13 mouse cellular contexts compared by ENCODE assay signal in the genomic region with DNA sequence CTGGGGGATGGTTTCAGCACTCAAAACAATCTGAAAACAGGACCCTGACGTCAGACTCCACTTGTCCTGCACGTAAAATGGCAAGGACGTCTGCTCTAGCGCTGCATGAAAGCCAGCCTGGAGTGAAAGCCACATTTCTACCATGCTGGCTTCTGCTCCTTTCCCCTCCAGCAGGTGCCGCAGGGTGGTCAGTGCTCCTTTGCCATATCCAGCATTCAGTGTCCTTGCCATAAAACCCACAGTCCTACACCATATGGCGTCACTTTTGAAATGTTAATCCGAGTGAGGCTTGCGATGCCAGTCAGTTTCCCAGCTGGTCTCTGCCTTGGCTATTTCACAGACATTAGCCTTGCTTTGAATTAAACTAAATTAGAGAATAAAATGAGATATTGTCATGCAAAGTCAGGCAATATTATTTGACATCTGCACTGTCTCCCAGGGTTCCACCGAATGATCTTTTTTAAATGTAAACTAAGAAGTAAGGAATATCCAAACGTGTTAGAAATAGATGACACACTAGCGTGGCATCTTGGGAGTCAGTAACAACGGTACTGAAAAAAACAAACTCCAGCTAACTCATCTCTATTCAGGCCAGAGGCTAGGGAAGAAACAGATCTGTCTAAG.
DNase-seq lines count a peak whose midpoint lies in the region; ATAC-seq lines count a peak whose summit lies in the region.
"Had no signal": no experiment of that assay in that cellular context is flagged by ENCODE, and none has a peak within 500 bp of the region (broad histone marks: within the 10 kb centered on the region; RNA-seq: fewer than 3 reads in every experiment).

No protein-coding gene starts in this region.

- WGBS in neural tube, embryonic 11.5 days, result 27% methylated on average over 12 of the region's 12 CpGs
- WGBS in embryonic facial prominence, embryonic 10.5 days, result 66% methylated on average over 12 of the region's 12 CpGs
- WGBS in hindbrain, embryonic 16.5 days, result 10% methylated on average over 12 of the region's 12 CpGs

- ATAC-seq in neural tube, embryonic 11.5 days (ENCODE audit: insufficient read depth, low FRiP score, low TSS enrichment), result peak; percentile 92
- ATAC-seq in hindbrain, embryonic 16.5 days, result peak; percentile 90
- ATAC-seq in granulocyte monocyte progenitor cell, adult 5-6 weeks (replicated peaks; ENCODE audit: poor library complexity, severe bottlenecking), result no peak
- ATAC-seq: CD4-positive, CD25-positive, alpha-beta regulatory T cell, adult 4 months had no signal

- no peaks in the 10 kb centered on the region for H3K27me3 ChIP-seq in neural tube, embryonic 11.5 days (ENCODE audit: control insufficient read depth, insufficient read depth, low read length)
- H3K27me3 ChIP-seq in embryonic facial prominence, embryonic 10.5 days (replicated peaks; ENCODE audit: low read depth, poor library complexity, severe bottlenecking), result no peaks in the 10 kb centered on the region
- H3K27me3 ChIP-seq in hindbrain, embryonic 16.5 days (replicated peaks; ENCODE audit: control insufficient read depth, insufficient read depth, low read length), result no peaks in the 10 kb centered on the region
- H3K27me3 ChIP-seq: heart, embryonic 15.5 days; liver, embryonic 13.5 days had no signal

- DNase-seq in neural tube, embryonic 11.5 days (ENCODE audit: low spot score), result peak; percentile 63
- DNase-seq in neural tube, embryonic 10.5 days (ENCODE audit: extremely low spot score, low spot score), result no peak
- no peak for DNase-seq in embryonic facial prominence, embryonic 10.5 days (ENCODE audit: low spot score)
- DNase-seq in urinary bladder, postnatal 10 days (ENCODE audit: low spot score), result no peak
- no peak for DNase-seq in heart, adult 18-20 months
- no peak for DNase-seq in right cerebral cortex, adult 18-20 months
- DNase-seq: kidney, adult 9 months; liver, embryonic 13.5 days had no signal

- no peak overlapping the region for H3K9ac ChIP-seq in neural tube, embryonic 11.5 days (ENCODE audit: low read length)
- H3K9ac ChIP-seq in hindbrain, embryonic 16.5 days (ENCODE audit: low read depth, low read length), result peak overlapping the region; percentile 22; the same call in 1 of the 2 replicates
- H3K9ac ChIP-seq: heart, embryonic 15.5 days; liver, embryonic 13.5 days had no signal

- H3K4me1 ChIP-seq in neural tube, embryonic 11.5 days (ENCODE audit: control insufficient read depth, insufficient read depth, low read length), result no peaks in the 10 kb centered on the region; the same call in 1 of the 2 replicates
- peaks cover 8% of the 10 kb centered on the region for H3K4me1 ChIP-seq in embryonic facial prominence, embryonic 10.5 days
- peaks cover 9% of the 10 kb centered on the region; the same call in 1 of the 2 replicates for H3K4me1 ChIP-seq in hindbrain, embryonic 16.5 days (ENCODE audit: control insufficient read depth, insufficient read depth, low read depth, low read length)
- H3K4me1 ChIP-seq: heart, embryonic 15.5 days; liver, embryonic 13.5 days had no signal

- H3K36me3 ChIP-seq in neural tube, embryonic 11.5 days (ENCODE audit: control insufficient read depth, insufficient read depth, low read length), result no peaks in the 10 kb centered on the region
- H3K36me3 ChIP-seq in embryonic facial prominence, embryonic 10.5 days (replicated peaks), result no peaks in the 10 kb centered on the region
- no peaks in the 10 kb centered on the region for H3K36me3 ChIP-seq in hindbrain, embryonic 16.5 days (ENCODE audit: control insufficient read depth, insufficient read depth, low read length)
- H3K36me3 ChIP-seq: heart, embryonic 15.5 days; liver, embryonic 13.5 days had no signal

- H3K27ac ChIP-seq in neural tube, embryonic 11.5 days (ENCODE audit: low read depth, low read length), result 0 out of 2 replicates have a peak overlapping the region, but pooled peaks have one; percentile 42
- H3K27ac ChIP-seq in embryonic facial prominence, embryonic 10.5 days (replicated peaks), result 0 out of 2 replicates have a peak overlapping the region, but pooled peaks have one; percentile 30
- no peak overlapping the region for H3K27ac ChIP-seq in hindbrain, embryonic 16.5 days (ENCODE audit: low read depth, low read length)
- H3K27ac ChIP-seq: heart, embryonic 15.5 days; left cerebral cortex, adult 2 months; liver, embryonic 13.5 days had no signal

- H3K9me3 ChIP-seq in neural tube, embryonic 11.5 days (ENCODE audit: control insufficient read depth, low read length), result no peaks in the 10 kb centered on the region
- H3K9me3 ChIP-seq in embryonic facial prominence, embryonic 10.5 days, result no peaks in the 10 kb centered on the region
- H3K9me3 ChIP-seq in hindbrain, embryonic 16.5 days (ENCODE audit: control insufficient read depth, low read length), result no peaks in the 10 kb centered on the region
- H3K9me3 ChIP-seq: heart, embryonic 15.5 days; liver, embryonic 13.5 days had no signal

- no peak overlapping the region for H3K4me2 ChIP-seq in neural tube, embryonic 11.5 days (ENCODE audit: low read depth)
- H3K4me2 ChIP-seq in hindbrain, embryonic 16.5 days (ENCODE audit: low read length), result peak overlapping the region; percentile 32
- H3K4me2 ChIP-seq: heart, embryonic 15.5 days; liver, embryonic 13.5 days had no signal

- no peak overlapping the region for H3K4me3 ChIP-seq in neural tube, embryonic 11.5 days (ENCODE audit: low read depth, low read length)
- H3K4me3 ChIP-seq in embryonic facial prominence, embryonic 10.5 days, result no peak overlapping the region
- H3K4me3 ChIP-seq in hindbrain, embryonic 16.5 days (ENCODE audit: low read length), result no peak overlapping the region
- H3K4me3 ChIP-seq: heart, embryonic 15.5 days; left cerebral cortex, adult 2 months; liver, embryonic 13.5 days had no signal
